Mouse (Mus musculus) heart, adult 2 months (tissue): Measurements from ENCODE around the gene Trim62. TPM values are rescaled to one million over a fixed set of nuclear protein-coding genes. Genes with fewer than 3 reads are reported as not detected.

Source experiments
- DNase-seq, 2 experiments: peaks; one replicate each; pipeline ENCODE4 v3.0.0; 2021
- H3K27ac ChIP-seq: fragments of 200-600 bp; 2 replicates; pipeline ENCODE4 v1.8.1; 2022
- H3K27me3 ChIP-seq: fragments of 200-500 bp; 2 replicates; pipeline ENCODE4 v1.6.1; 2012; ENCODE audit warnings: mild to moderate bottlenecking, low read length, inconsistent platforms, mixed read lengths; ENCODE audit not compliant: control insufficient read depth, insufficient read depth
- H3K36me3 ChIP-seq: fragments of 200-500 bp; 2 replicates; pipeline ENCODE4 v1.6.1; 2012; ENCODE audit warnings: low read length, inconsistent platforms; ENCODE audit not compliant: control insufficient read depth, insufficient read depth
- H3K4me1 ChIP-seq: fragments of 200-500 bp; 2 replicates; pipeline ENCODE4 v1.6.1; 2011; ENCODE audit warnings: low read length; ENCODE audit not compliant: control insufficient read depth, insufficient read depth
- H3K4me3 ChIP-seq: fragments of 200-600 bp; 2 replicates; pipeline ENCODE4 v1.8.1; 2022
- H3K79me2 ChIP-seq: fragments of 200-500 bp; replicated peaks from 2 replicates; pipeline ENCODE4 v1.6.1; 2012; ENCODE audit warnings: mild to moderate bottlenecking, inconsistent platforms, low read length, moderate library complexity, mixed read lengths; ENCODE audit not compliant: control insufficient read depth, insufficient read depth
- H3K9ac ChIP-seq: fragments of 200-500 bp; 2 replicates; pipeline ENCODE4 v1.6.1; 2012; ENCODE audit warnings: low read depth, mild to moderate bottlenecking, control low read depth, inconsistent platforms, low read length, mixed read lengths
- CTCF ChIP-seq: fragments of 200-600 bp; IDR thresholded peaks from 2 replicates; pipeline ENCODE4 v1.8.1; 2022; ENCODE audit warnings: antibody characterized with exemption, mild to moderate bottlenecking, moderate library complexity
- EP300 ChIP-seq: fragments of 200-500 bp; IDR thresholded peaks from 2 replicates; pipeline ENCODE4 v1.6.1; 2011; ENCODE audit warnings: low read depth, low read length, control low read depth; ENCODE audit not compliant: insufficient read depth
- POLR2A ChIP-seq: fragments of 200-500 bp; IDR thresholded peaks from 2 replicates; pipeline ENCODE4 v1.6.1; 2011; ENCODE audit warnings: mild to moderate bottlenecking, low read depth, low read length, control low read depth; ENCODE audit not compliant: insufficient read depth
- WGBS: fragments of 180-500 bp; shearing (Covaris S2); methylation state at CpG from one replicate; pipeline ENCODE4 v1.1.7; 2018; 5-methylcytosine and 5-hydroxymethylcytosine counted together
- intact Hi-C: fragments of 180-260 bp; cut with DNase I; formaldehyde crosslinking; loops from one replicate; pipeline ENCODE4 v1.15.1; 2025
- polyA plus RNA-seq: library from polyadenylated mRNA; depleted of rRNA; stranded (reverse); fragments of >200 nt; gene quantifications from 2 replicates; pipeline ENCODE4 v1.2.3, GENCODE M21; 2012
- total RNA-seq, 2 experiments: library from RNA; stranded (reverse); gene quantifications; 2 replicates each; pipeline ENCODE4 v1.2.3; 2021

Trim62 gene
- total and polyA plus RNA-seq, 3 experiments: 1.2 to 1.5 (median 1.2) TPM

DNA sequence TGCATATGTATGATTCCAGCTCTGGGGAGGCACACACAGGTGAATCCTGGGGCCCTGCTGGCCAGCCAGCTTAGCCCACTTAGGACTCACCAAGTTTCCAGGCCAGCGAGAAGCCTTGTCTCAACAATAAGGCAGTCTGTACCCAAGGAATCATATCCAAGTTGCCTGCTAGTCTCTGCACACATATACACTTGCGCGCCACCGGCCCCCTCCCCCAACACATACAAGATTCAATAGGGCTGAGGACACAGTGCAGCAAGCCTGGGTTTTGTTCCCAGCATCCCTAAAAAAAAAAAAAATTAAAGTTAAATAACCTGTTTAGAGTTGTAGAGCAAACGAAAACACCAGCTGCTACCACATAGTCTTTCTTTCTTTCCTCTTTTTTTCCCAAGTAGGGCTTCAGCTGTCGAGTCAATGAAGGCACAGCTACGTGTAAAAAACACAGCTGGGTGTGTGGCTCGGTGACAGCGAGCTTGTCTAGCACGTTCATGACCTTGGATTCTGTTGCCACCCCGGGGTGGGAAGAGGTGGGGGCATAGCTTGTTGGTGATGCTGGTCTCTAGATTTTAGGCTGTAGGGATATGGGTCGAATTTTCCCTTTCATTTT lies 37.9 kb upstream of the Trim62 start:
- Histone ChIP-seq H3K79me2 (no peaks in the 10 kb centered on the region), H3K36me3 (no peaks in the 10 kb centered on the region), H3K4me3 (no peak overlapping the region), H3K27me3 (no peaks in the 10 kb centered on the region), H3K27ac (no peak overlapping the region), H3K4me1 (peaks cover 3% of the 10 kb centered on the region; the same call in 1 of the 2 replicates), H3K9ac (no peak overlapping the region)
- TF ChIP-seq EP300 (no peak), CTCF (no peak), POLR2A (no peak)
- DNase-seq: no peak
- WGBS: 71% methylated on average over 12 of the region's 12 CpGs
- intact Hi-C loops: no loop called here

DNA sequence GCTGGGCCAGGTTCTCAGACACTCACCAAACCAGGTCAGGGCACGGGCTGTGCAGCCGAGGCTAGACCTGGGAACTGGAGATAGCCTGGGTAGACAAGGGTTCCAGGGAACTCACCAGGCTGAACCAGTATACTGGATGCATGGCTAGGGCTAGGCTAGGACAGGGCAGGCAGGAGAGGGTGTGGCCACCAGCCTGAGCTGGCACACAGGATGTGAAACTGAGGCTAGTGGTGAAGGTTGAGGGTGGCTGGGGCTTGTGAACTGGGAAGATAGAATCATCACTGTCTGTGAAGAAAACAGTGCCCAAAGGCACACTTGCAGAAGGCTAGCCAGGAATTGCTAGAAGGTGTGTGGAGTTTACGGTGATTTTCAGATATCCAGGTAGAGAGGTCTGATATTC lies 34.4 kb upstream of the Trim62 start:
- no peak overlapping the region for H3K9ac ChIP-seq
- no peaks in the 10 kb centered on the region for H3K36me3 ChIP-seq
- no peak overlapping the region for H3K27ac ChIP-seq
- no peak for DNase-seq
- H3K4me1 ChIP-seq: no peaks in the 10 kb centered on the region
- H3K27me3 ChIP-seq: no peaks in the 10 kb centered on the region
- WGBS: 87% methylated on average over 3 of the region's 3 CpGs
- H3K79me2 ChIP-seq: no peaks in the 10 kb centered on the region
- intact Hi-C loops: no loop called here
- TF ChIP-seq POLR2A (no peak), EP300 (no peak), CTCF (no peak)
- H3K4me3 ChIP-seq: no peak overlapping the region

DNA sequence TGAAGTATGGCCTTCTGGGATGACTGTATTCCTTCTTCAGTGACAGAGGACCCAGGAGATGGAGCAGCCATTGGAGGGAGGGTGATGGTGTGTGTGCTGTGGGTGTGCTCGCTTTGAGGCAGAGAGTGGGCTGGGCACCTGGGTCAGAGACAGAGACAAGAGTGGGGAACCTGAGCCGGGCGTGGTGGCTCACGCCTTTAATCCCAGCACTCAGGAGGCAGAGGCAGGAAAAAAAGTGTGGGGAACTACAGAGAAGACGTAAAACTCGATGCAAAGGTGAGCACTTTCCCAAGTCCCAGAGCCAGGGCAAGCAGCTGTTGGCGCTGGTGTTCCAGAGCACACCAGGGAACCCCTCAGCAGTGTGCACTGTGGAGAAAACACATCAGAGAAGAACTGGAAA lies 33.7 kb upstream of the Trim62 start:
- no peaks in the 10 kb centered on the region for H3K27me3 ChIP-seq
- TF ChIP-seq POLR2A (no peak), EP300 (no peak), CTCF (no peak)
- no peak for DNase-seq
- no peak overlapping the region for H3K9ac ChIP-seq
- no peaks in the 10 kb centered on the region for H3K79me2 ChIP-seq
- H3K27ac ChIP-seq: no peak overlapping the region
- 82% methylated on average over 7 of the region's 7 CpGs for WGBS
- no peak overlapping the region for H3K4me3 ChIP-seq
- no peaks in the 10 kb centered on the region for H3K36me3 ChIP-seq
- intact Hi-C loops: no loop called here
- no peaks in the 10 kb centered on the region for H3K4me1 ChIP-seq

DNA sequence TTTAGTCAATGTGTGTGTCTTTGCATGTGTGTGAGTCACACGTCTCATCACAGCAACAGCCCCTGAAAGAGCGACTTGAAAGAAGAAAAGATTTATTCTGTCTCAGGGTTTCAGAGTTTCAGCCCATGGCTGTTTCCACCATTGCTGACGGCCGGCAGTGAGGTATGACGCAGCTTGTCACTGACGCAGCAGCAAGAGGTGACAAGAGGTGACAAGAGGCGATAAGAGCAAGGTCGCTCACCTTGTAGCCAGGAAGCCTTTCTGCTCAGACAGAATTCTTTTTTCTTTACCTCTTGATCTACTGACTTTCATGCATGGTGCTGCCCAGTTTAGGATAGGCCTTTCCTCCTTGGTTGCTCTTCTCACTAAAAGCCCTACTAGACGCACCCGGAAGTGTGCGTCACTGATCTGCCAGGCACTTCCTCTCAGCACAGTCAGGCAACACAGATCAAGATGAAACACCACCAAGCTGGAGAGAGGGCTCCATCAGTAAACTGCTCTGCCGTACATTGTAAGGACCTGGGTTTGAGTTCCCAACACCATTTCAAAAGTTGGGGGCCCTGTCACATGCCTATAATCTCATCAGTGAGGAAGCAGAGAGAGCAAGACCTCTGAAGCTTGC lies 31.0 kb upstream of the Trim62 start:
- intact Hi-C loops: no loop called here
- H3K36me3 ChIP-seq: no peaks in the 10 kb centered on the region
- 64% methylated on average over 12 of the region's 12 CpGs for WGBS

DNA sequence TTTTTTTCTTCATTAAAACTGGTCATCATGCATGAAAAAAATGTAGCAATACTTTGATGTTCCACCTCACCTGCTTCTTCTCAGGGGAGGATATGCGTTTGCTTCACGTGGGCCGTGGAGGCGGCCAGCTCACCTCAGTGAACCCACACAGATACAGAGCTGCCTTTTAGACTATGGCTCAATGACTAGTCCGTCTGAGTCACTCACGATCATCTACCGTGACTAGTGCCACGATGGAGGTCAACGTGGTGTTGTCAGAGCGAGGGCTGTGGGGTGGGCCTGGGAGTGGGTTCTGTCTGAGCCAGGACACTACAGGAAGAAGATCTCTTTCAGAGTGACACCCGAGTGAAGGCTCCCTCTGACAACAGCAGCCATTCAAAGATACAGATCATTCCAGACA lies 30.3 kb upstream of the Trim62 start:
- Histone ChIP-seq H3K27ac (no peak overlapping the region), H3K4me1 (no peaks in the 10 kb centered on the region), H3K9ac (no peak overlapping the region), H3K36me3 (no peaks in the 10 kb centered on the region), H3K79me2 (no peaks in the 10 kb centered on the region), H3K4me3 (no peak overlapping the region), H3K27me3 (no peaks in the 10 kb centered on the region)
- DNase-seq: no peak
- TF ChIP-seq EP300 (no peak), POLR2A (no peak), CTCF (no peak)
- intact Hi-C loops: no loop called here
- 88% methylated on average over 11 of the region's 11 CpGs for WGBS

More for the DNA sequence above, 31.0 kb upstream of the Trim62 start:
- Histone ChIP-seq H3K27ac (no peak overlapping the region), H3K4me3 (no peak overlapping the region), H3K79me2 (no peaks in the 10 kb centered on the region), H3K4me1 (no peaks in the 10 kb centered on the region), H3K27me3 (no peaks in the 10 kb centered on the region), H3K9ac (no peak overlapping the region)
- TF ChIP-seq EP300 (no peak), CTCF (no peak), POLR2A (no peak)
- no peak for DNase-seq

DNA sequence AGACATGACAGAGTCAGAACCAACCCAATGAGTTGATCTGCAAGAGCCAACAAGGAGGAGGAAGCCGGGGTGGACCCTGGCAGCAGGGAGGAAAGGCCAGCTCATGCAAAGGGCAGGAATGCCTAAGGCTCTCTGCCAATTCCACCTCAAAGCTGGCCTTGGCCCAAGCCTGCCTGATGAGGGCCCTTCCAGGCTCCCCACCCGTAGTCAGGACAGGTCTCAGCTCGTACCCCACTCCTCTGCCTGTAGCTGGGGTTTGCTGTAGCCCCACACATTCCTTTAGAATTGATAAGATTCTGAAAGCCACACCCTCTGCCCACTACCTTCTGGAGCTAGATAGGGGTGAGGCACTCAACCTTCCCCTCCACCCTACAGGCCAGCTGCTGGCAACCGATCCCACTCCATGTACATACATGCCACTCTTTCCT lies 27.8 kb upstream of the Trim62 start:
- WGBS: 36% methylated on average over 4 of the region's 4 CpGs

More for the DNA sequence above, 27.8 kb upstream of the Trim62 start:
- Histone ChIP-seq H3K27me3 (no peaks in the 10 kb centered on the region), H3K4me1 (no peaks in the 10 kb centered on the region), H3K9ac (no peak overlapping the region), H3K27ac (no peak overlapping the region), H3K79me2 (no peaks in the 10 kb centered on the region), H3K4me3 (no peak overlapping the region), H3K36me3 (no peaks in the 10 kb centered on the region)
- intact Hi-C loops: loop anchor here (5.0 kb wide), 3 partner anchors 48 to 238 kb away; partner anchors contain the start of genes Tlr12 and Zfp362
- peak; percentile 34 to 47 for DNase-seq
- TF ChIP-seq CTCF: no peak
- TF ChIP-seq POLR2A: no peak
- no peak for TF ChIP-seq EP300
